Mouse (Mus musculus): Measurements from ENCODE around the gene Pde10a. TPM values are rescaled to one million over a fixed set of nuclear protein-coding genes. Genes with fewer than 3 reads are reported as not detected.
A peak's percentile ranks its signal among the peaks of the same experiment; 100 is the strongest.

The Pde10a gene
- total and polyA plus RNA-seq, 3 experiments: 13.8 to 36.2 (median 21.4) TPM

DNA sequence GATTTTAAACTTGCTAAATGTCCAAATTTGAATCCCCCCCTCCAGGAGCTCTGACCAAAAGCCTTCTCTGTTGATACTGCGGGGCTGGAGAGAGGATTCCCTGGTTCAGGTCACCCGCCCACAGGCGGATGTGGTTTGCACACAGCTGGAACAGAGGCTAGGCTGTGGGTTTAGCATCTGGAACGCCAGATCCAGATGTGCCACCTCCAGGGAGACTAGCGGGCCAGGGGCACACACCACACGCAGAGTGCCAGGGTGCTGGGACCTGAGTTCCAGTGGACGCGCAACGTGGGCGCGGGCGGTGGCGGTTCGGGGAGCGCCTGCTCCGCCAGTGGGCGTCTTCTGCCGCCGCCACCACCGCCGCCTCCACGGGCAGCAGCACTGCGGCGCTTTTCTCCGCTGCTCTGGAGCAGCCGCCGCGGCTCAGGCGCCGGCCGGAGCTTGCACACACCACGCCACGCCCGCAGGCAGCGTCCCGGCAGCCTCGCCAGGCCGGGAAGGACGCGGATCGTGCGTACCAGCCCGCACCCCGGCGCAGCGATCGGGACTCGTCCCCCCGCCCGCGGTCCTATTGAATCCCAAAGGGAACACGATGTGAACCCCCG lies 275.4 kb downstream of the Pde10a start:
- no peak for DNase-seq

DNA sequence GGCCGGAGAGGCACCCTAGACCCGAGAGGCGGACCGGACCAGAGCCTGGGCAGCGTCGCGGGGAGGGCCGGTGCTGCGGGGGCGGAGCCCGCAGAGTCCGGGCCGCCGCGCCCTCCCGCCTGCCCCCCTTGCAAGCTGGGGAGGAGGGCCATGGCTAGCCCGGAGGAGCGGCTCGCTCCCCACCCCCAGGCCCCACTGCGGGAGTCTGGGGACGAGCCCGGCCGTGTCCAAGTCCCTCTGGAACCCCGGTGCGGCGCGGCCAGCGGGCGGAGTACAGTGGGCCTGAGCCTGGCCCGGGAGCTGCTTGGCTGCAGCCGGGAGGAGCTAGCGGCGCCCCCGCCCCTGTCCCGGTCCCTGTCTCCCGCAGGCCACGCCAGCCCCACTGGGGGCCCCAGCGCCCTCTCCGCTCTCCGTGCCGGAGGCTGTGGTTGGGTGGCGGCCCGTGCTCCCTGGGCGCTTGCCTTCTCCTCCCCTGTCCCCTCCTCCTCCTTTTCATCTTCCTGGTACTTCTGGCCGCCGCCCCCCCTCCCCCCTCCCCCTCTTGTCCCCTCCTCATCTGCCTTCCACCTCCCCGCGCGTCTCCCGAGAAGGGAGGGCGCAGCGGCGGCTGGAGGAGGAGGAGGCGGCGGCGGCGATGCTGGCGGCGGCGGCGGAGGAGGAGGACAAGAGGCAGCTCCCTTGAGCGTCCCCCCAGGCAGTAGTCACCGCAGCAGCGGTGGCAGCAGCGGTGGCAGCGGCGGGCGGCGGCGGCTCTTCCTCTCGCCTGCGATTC lies 276.1 kb downstream of the Pde10a start:
- peak; percentile 94 for DNase-seq

- no peak for DNase-seq
These were observed 276.6 kb downstream of the Pde10a start for GRCm38 (mm10) chr17:8801855-8802104.

GRCm38 (mm10) chr17:8802161-8802888 lies 277.2 kb downstream of the Pde10a start:
- DNase-seq: peak; percentile 75

DNA sequence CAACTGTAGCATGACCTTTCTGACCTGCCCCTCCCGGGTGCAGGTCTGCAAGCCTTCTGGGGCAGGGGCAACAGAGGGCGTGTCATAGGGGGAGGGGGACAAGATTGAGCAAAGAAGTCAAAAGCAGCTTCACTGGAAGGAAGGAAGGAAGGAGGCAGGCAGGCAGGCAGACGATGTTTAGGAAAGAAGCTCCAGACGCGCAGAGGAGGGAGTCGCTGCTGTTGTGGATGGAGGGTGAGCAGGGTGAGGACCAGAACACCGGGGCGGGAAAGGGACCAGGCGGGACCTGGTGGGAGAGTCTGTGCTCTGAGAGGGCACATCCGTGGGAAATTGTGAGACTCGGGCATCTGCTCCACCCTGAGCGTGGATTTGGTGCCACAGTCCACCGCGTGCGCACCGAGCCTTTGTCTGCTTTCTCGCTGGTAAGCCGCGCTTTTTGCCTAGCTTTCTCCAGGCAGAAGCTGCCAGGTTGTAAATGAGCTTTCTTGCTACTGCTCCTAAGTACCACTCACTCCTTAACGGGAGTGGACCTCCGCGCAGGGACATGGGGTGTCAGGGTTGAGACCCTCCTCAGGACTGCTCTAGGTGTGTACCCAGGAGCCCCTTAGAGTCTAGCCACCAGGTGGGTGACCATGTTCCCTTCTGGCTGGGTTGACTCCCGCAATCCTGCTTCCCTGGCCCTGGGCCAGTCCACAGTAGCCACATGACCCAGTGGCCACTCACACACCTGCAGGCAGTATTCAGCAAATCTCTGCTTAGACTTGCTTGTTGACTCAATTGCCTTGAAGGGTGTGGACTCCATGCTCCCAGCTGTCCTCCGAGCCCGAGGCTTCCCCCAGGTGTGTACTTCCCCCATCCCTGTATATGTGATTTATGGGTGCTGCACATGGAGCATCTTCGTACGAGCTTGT lies 278.0 kb downstream of the Pde10a start:
- no peak for DNase-seq

GRCm38 (mm10) chr17:8807345-8807744 lies 282.2 kb downstream of the Pde10a start:
- DNase-seq: peak; percentile 28

DNA sequence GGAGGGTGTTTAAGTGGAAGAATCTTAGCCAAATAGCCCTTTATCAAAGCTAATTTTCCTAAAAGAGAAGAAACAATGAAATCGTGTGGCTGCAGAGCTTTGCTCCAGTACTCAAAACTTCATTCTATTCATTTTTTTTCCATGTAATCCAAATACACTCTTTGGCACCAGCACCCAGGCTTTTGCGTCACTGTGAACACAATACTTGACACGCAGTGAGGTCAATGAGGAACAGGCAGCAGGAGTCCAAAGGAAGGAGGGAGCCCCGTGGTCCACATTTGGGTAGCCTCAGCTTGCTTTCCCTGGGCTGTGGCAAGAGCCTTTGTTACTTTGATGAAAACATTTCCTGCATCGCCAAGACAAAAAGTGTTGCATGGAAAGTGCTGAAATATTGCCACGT lies 284.6 kb downstream of the Pde10a start:
- no peak for DNase-seq

- peak; percentile 62 for DNase-seq
These were observed 285.0 kb downstream of the Pde10a start for GRCm38 (mm10) chr17:8810201-8810600.

GRCm38 (mm10) chr17:8812228-8812865 lies 287.2 kb downstream of the Pde10a start:
- peak; percentile 27 for DNase-seq

GRCm38 (mm10) chr17:8813773-8814491 lies 288.8 kb downstream of the Pde10a start:
- DNase-seq: no peak

DNA sequence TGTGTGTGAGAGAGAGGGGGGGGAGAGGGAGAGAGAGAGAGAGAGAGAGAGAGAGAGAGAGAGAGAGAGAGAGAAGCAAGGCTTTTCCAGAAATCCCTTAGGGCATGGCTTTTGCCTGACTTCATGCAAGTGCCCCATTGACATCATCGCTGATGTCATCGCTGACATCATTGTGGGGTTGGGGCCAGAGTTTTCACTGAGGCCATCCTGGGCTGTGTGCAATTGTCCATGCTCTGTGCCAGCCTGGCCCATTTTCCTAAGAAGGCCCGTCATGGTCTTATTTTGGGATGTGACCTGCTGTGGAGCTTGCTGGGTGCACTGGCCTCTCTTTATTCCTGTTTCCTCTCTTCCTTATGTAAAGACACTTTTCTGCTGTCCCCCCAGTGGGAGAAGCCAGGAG lies 290.2 kb downstream of the Pde10a start:
- DNase-seq: no peak

GRCm38 (mm10) chr17:8815864-8816263 lies 290.7 kb downstream of the Pde10a start:
- no peak for DNase-seq

DNA sequence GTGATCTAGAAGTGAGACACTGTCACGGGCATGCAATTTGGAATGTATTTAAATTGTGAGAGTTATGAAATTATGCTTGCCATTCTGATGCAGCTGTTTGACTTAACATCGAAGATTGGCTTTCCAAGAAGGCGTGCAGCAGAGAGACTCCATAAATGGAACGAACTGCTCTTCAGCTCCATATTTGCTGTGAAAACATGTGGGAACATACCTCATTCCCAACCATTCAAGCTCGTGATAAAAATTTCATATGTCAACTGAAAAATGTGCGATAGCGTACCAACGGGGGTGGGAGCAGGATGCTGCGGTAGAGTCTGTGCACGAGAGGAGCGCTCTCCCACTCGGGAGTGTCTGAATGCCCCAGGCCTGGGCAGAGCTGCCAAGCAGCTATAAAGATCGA lies 293.5 kb downstream of the Pde10a start:
- no peak for DNase-seq

GRCm38 (mm10) chr17:8823548-8823947 lies 298.4 kb downstream of the Pde10a start:
- DNase-seq: no peak

DNA sequence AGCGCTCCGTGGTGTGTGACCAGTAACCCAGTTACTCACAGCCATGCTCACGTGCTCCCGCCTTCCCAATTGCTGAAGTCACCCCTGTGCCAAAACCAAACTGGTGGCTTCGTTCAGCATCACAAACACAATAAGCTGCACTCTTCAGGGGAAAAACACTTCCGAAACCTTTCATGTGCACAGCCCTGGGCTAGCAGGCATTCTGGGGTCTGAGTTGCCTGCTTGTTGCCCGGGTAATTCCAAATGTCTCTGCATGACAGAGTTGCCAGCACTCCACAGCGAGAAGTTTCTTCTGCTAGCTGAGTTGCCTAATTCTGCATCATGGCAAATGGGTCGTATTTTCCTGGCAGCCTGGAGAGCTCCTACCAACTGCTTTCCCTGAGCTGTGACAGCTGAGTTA lies 302.0 kb downstream of the Pde10a start:
- DNase-seq: no peak

DNA sequence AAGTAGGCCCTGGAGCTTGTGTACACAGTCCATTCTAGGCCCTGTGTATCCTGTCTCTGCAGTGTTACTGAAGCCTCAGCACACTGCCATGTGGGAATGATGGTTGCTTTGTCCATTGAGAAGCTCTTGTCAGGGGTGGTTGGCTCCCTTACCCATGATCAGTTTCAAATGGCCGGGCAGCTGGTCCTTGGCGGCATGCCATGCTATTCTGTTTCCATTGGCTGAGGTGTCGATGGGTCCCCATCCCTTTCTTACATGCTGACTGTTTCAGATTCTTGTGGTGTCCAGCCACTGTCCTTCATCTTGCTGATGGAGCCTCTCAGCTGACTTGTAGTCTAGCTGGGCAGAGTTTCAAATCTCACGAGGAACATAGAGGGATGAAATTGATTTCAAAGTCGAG lies 305.8 kb downstream of the Pde10a start:
- no peak for DNase-seq

DNA sequence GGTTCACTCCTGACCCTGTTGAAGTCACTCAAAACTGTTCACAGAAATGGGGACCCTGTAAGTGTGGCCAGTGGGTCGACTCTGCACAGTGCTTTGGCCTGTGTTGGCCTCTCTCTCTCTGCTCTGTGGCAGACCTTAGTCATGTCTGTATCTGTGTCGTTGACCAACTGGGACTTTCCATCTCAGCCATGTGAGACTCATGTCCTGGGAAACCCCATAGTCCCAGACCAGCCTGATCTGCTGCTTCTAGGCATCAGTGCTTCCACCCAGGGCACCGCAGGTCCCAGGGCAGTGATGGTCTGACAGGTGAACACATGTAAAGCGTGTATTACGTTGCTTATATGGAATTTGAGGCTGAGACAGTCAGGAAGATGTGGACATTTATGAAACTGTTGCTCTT lies 311.1 kb downstream of the Pde10a start:
- DNase-seq: no peak

DNA sequence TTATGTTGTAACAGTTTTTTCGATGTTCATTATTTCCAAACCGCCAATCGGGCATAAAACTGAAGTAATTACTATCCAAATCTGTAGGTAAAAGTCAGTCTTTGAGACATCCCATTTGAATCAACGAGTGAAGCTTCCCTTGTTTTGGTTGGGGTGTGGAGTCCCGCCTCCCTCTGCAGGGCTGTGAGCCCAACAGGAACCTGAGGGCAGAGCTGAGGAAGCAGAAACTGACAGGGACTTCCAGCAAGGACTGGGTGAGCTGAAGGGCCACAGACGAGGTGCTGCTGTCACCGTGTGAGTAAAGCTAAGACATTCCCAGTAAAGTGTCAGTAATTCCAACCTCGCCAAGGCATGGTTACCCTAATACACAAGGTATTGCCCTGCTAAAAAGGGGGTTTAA lies 313.1 kb downstream of the Pde10a start:
- DNase-seq: peak; percentile 30

DNA sequence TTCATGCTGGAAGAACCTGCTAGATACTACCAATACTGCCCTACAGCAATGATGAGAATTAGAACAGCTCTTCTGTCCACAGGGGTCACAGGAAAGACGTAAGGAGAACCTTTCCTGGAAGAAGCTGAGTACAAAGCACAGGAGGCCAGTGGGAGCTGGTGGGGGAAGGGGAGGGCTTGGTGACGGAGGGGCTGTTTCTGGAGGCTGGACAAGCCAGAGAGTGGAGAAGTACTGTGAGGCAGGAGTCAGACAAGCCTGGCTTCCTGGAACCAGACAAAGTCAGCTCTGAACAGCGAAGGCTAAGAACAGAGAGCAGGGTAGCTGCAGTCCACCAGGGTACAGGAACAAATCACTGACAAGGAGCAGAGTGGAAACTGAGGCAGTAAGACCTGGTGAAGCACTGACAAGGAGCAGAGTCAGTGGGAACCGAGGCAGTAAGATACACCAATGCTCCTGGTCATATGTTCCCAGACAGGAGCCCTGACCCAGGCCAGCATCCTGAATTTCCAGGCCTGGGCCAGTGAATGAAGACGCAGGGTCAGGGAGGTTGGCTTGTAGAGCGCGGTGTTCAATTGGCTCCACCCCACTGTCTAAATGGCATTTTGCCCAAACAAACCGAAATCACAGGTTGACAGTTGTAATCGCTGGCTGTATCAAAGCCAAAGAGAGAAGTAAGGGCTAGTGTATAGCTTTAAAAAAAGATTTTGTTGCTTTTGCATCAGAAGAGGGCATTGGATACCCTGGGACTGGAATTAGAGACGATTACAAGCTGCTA lies 314.3 kb downstream of the Pde10a start:
- DNase-seq: peak; percentile 19

GRCm38 (mm10) chr17:8841094-8841493 lies 315.9 kb downstream of the Pde10a start:
- no peak for DNase-seq

Measured in adrenal gland, adult 2 months (tissue).